Mouse (Mus musculus) heart, embryonic 11.5 days (tissue): ENCODE results near the gene Kbtbd6. TPM values are rescaled to one million over a fixed set of nuclear protein-coding genes. Genes with fewer than 3 reads are reported as not detected.
A peak's percentile ranks its signal among the peaks of the same experiment; 100 is the strongest.
"Not testable (repeated sequence)": the region's sequence is repeated elsewhere in the genome, so short reads cannot be mapped to it uniquely, and the experiment has no call there.

Source experiments
- ATAC-seq: fragments of 200-750 bp; cut with Nextera tagmentation; replicated peaks from 2 replicates; pipeline ENCODE4 v1.8.0; 2017; ENCODE audit warnings: moderate library complexity; ENCODE audit not compliant: insufficient number of reproducible peaks, low FRiP score, low TSS enrichment
- H3K27ac ChIP-seq: fragments of 300-500 bp; sonication (generic); 2 replicates; pipeline ENCODE4 v1.5.1; 2014; ENCODE audit warnings: mild to moderate bottlenecking, low read depth, low read length
- H3K27me3 ChIP-seq: fragments of 300-500 bp; sonication (generic); 2 replicates; pipeline ENCODE4 v1.6.1; 2014; ENCODE audit warnings: mild to moderate bottlenecking, low read length, mixed read lengths; ENCODE audit not compliant: control insufficient read depth, insufficient read depth
- H3K36me3 ChIP-seq: fragments of 300-500 bp; sonication (generic); 2 replicates; pipeline ENCODE4 v1.6.1; 2014; ENCODE audit warnings: mild to moderate bottlenecking, low read length, moderate library complexity, mixed read lengths; ENCODE audit not compliant: control insufficient read depth, insufficient read depth
- H3K4me1 ChIP-seq: fragments of 300-500 bp; sonication (generic); 2 replicates; pipeline ENCODE4 v1.6.1; 2014; ENCODE audit warnings: low read length; ENCODE audit not compliant: control insufficient read depth, insufficient read depth
- H3K4me2 ChIP-seq: fragments of 300-500 bp; sonication (generic); 2 replicates; pipeline ENCODE4 v1.6.1; 2014; ENCODE audit warnings: mild to moderate bottlenecking, moderate library complexity
- H3K4me3 ChIP-seq: fragments of 300-500 bp; sonication (generic); 2 replicates; pipeline ENCODE4 v1.5.1; 2014; ENCODE audit warnings: low read depth, low read length
- H3K9ac ChIP-seq: fragments of 300-500 bp; sonication (generic); 2 replicates; pipeline ENCODE4 v1.6.1; 2014; ENCODE audit warnings: mild to moderate bottlenecking, low read depth, low read length, moderate library complexity
- H3K9me3 ChIP-seq: fragments of 300-500 bp; sonication (generic); replicated peaks from 2 replicates; pipeline ENCODE4 v1.6.1; 2016; ENCODE audit warnings: low read length; ENCODE audit not compliant: control insufficient read depth
- WGBS: fragments of 180-500 bp; shearing (Covaris S2); extraction: QIAGEN DNeasy Blood & Tissue Kit; methylation state at CpG from one replicate; pipeline ENCODE4 v1.1.7; 2014; ENCODE audit not compliant: insufficient replicate concordance; 5-methylcytosine and 5-hydroxymethylcytosine counted together
- polyA plus RNA-seq: library from polyadenylated mRNA; unstranded; fragments of >200 nt; fragmentation: Nextera tagmentation; extraction: Ambion mirVana; gene quantifications from 2 replicates; pipeline ENCODE4 v1.2.1, GENCODE M21; 2014

Kbtbd6 gene
- polyA plus RNA-seq: 2.5 and 3.2 TPM in 2 replicates

DNA sequence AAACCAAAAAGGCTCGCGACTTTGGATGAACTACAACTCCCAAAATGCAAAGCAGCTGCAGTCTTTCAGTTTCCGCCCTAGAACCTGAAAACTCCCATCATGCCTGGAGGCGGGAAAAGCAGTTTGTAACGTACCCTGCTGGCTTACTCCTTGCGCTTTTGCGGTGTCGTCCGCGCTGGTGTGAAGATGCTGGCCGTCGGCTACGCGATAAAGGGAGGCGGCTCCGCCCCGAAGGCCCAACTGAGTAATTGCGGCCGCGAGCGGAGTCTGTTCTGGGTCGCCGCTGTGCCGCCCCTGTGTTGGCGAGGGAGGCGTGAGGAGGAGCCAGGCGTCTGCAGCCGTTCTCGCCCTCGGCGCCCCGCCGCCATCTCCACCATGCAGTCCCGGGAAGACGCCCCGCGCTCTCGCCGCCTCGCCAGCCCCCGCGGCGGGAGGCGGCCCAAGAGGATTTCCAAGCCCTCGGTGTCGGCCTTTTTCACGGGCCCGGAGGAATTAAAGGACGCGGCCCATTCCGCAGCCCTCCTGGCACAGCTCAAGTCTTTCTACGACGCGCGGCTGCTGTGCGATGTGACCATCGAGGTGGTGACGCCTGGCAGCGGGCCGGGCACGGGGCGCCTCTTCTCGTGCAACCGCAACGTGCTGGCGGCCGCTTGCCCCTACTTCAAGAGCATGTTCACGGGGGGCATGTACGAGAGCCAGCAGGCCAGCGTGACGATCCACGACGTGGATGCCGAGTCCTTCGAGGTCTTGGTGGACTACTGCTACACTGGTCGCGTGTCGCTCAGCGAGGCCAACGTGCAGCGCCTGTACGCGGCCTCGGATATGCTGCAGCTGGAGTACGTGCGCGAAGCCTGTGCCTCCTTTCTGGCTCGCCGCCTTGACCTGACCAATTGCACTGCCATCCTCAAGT lies at the start of gene Kbtbd6:
Kbtbd6 (plus strand) TSS at position 155 of the 910 bp plus-strand sequence.
- WGBS: 10% methylated on average over 39 of the region's 89 CpGs
- peak within 1 kb of the TSS; percentile 58 for H3K4me2 ChIP-seq
- 0 out of 2 replicates have a peak within 1 kb of the TSS, but pooled peaks have one; percentile 11 for H3K27ac ChIP-seq
- not testable (repeated sequence) for H3K27me3 ChIP-seq, H3K36me3 ChIP-seq, H3K4me1 ChIP-seq, H3K9me3 ChIP-seq
- H3K4me3 ChIP-seq: peak within 1 kb of the TSS; percentile 45
- ATAC-seq: peak; percentile 81
- peak within 1 kb of the TSS; percentile 56; the same call in 1 of the 2 replicates for H3K9ac ChIP-seq

DNA sequence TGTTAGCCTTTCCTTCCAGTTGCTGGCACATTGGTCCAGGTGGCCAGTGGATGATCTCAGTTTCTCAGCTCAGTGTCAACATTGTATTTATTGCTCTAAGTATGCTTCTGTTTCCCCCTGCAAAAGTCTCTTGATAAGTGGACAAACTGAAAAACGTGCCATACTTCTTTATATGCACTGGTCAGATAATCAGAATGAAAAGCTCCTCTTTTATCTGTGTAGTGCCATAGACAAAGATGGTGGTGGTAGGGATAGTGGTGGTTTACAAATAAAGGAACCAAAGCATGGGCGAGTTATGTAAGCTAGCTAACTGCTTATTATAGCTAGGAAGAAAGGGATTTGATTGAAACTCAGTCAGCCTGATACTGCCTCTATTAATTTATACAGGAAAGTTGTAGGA lies 44.0 kb upstream of the Kbtbd6 start:
- no peak overlapping the region for H3K4me2 ChIP-seq
- no peaks in the 10 kb centered on the region for H3K4me1 ChIP-seq
- no peaks in the 10 kb centered on the region for H3K27me3 ChIP-seq
- 71% methylated on average over 2 of the region's 2 CpGs for WGBS
- peaks cover 4% of the 10 kb centered on the region; the same call in 1 of the 2 replicates for H3K36me3 ChIP-seq
- no peak overlapping the region for H3K9ac ChIP-seq
- no peak overlapping the region for H3K4me3 ChIP-seq
- no peak for ATAC-seq
- H3K27ac ChIP-seq: no peak overlapping the region
- H3K9me3 ChIP-seq: no peaks in the 10 kb centered on the region

DNA sequence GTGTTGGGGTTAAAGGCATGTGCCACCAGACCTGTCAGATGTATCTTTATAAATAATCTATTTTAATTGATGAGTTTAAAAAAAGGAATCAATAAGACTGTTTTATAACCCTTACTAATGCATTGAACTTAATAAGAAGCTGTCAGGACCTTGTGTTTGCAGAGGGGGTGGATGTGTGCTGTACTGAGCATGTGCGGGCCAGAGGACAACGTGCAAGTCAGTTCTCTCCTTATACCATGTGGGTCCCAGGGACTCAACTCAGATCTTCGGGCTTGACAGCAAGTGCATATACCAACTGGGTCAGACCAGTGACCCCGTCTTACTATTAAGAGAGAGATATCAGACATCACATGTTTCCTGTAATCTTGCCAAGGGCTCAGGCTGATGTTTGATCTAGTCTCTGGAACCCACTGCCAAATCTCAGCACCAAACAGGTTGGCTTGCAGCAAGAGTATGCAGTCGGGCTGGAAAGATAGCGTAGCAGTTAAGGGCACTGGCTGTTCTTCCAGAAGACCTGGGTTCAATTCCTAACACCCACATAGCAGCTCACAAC lies 42.3 kb upstream of the Kbtbd6 start:
- no peaks in the 10 kb centered on the region for H3K27me3 ChIP-seq
- H3K4me2 ChIP-seq: no peak overlapping the region
- no peaks in the 10 kb centered on the region for H3K4me1 ChIP-seq
- H3K27ac ChIP-seq: no peak overlapping the region
- 83% methylated on average over 6 of the region's 6 CpGs for WGBS
- no peak overlapping the region for H3K9ac ChIP-seq
- H3K9me3 ChIP-seq: no peaks in the 10 kb centered on the region
- no peak for ATAC-seq
- H3K4me3 ChIP-seq: no peak overlapping the region
- H3K36me3 ChIP-seq: peaks cover 4% of the 10 kb centered on the region; the same call in 1 of the 2 replicates

DNA sequence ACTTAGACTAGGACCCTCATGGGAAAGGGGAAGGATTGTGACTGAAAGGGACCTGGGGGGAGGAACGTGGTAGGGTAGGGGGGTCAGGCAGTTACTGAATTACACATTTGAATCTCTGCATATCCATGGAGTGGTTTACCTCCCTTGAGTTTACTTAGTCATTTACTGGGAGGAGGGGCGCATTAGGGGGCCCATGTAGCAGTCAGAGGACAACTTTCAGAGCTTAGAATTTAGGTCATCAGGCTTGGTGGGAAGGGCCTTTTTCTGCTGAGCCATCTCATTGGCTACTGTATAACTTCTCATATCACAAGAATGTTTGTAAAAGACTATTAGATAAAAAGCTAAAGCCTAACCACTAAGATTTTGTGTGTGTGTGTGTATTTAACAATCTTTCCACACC lies 41.0 kb upstream of the Kbtbd6 start:
- Histone ChIP-seq H3K4me2 (no peak overlapping the region), H3K27ac (no peak overlapping the region), H3K9ac (no peak overlapping the region), H3K9me3 (no peaks in the 10 kb centered on the region), H3K4me3 (no peak overlapping the region), H3K36me3 (peaks cover 4% of the 10 kb centered on the region; the same call in 1 of the 2 replicates), H3K27me3 (no peaks in the 10 kb centered on the region), H3K4me1 (no peaks in the 10 kb centered on the region)
- WGBS: 64% methylated on average over 2 of the region's 2 CpGs
- ATAC-seq: no peak

DNA sequence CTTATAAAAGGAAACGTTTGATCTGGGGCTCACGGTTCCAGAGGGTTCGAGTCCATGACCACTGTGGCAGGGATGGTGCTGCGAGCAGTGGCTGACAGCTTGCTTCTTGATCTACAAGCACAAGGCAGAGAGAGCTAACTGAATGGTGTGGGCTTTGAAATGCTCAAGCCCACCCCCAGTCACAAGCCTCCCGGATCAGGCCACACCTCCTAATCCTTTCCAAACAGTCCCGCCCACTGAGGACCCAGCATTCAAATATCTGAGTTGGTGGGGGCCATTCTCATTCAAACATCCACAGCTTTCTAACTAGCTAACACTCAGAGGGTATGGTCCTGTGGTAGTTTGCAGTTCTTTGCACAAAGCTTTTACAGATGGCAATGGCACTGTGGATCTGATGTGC lies 38.5 kb upstream of the Kbtbd6 start:
- Histone ChIP-seq H3K4me1 (no peaks in the 10 kb centered on the region), H3K9me3 (no peaks in the 10 kb centered on the region), H3K27ac (no peak overlapping the region), H3K9ac (no peak overlapping the region), H3K36me3 (peaks cover 4% of the 10 kb centered on the region; the same call in 1 of the 2 replicates), H3K27me3 (no peaks in the 10 kb centered on the region), H3K4me2 (no peak overlapping the region), H3K4me3 (no peak overlapping the region)
- WGBS: 82% methylated on average over 6 of the region's 6 CpGs
- ATAC-seq: no peak

DNA sequence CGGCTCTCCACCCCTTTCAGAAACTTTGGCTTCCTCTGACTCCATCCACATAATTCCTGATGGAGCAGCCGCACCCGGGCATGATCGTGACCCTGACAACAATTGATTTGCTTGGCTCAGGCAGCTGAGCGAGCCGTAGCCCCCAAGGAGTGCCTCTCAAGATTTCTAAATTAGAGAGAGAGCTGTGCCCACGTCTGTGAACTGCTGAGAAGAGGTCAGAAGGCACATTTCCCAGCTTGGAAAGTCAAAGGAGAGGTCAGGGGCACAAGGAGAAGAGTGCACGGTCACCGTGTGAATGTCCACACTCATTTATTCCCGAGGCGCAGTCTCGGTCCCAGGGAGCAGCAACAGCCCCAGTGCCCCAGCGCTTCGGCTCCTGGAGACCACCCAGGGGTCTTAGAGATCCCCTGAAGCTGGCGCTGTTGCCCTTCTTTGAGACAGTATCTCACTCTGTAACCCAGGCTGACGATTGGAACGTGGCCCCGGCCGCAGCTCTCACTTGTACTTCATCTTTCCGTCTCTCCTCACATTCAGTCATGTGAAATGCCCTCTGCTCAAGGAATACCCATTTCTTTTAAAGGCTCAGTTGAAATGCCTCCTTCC lies 31.5 kb upstream of the Kbtbd6 start:
- H3K36me3 ChIP-seq: no peaks in the 10 kb centered on the region
- ATAC-seq: no peak
- no peaks in the 10 kb centered on the region for H3K9me3 ChIP-seq
- no peaks in the 10 kb centered on the region for H3K27me3 ChIP-seq
- H3K4me2 ChIP-seq: no peak overlapping the region
- no peak overlapping the region for H3K9ac ChIP-seq
- no peak overlapping the region for H3K27ac ChIP-seq
- WGBS: 67% methylated on average over 20 of the region's 20 CpGs
- no peaks in the 10 kb centered on the region for H3K4me1 ChIP-seq
- no peak overlapping the region for H3K4me3 ChIP-seq

DNA sequence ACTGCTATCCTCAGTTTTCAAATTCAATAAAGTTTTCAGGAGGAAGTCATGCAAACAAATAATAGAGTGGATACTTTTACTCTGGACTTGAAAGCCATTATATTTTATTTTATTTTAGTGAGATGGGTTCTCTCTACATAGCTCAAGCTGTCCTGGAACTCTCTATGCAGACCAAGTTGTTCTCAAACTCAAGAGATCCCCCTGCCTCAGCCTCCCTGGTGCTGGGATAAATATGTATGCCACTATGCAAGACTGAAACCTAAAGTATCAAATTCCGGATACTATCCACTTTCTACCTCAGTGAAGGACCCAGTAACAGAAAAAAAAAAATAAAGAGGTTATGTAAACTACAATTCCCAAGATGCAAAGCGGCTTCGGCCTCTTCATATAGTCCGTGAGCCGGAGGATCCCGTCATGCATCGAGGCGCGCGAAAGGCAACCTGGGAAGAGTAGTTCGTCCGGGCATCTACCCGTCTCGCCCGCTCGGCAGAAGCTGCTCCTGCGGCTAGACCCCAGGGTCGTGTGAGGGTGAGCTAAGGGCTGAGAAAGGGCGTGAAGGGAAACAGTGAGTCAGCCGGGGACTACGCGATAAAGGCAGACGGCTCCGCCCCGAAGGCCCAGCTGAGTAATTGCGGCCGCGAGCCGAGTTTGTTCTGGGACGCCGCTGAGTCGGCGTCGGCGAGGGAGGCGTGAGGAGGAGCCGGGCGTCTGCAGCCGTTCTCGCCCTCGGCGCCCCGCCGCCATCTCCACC lies 25.5 kb upstream of the Kbtbd6 start, which contains the start of gene Kbtbd7:
Kbtbd7 (plus strand) TSS at position 533 of the 751 bp plus-strand sequence.
- no peaks in the 10 kb centered on the region for H3K36me3 ChIP-seq
- peak; percentile 98 for ATAC-seq
- under 1% methylated on average over 38 of the region's 44 CpGs for WGBS
- peak within 1 kb of the TSS; percentile 46 for H3K4me3 ChIP-seq
- peak within 1 kb of the TSS; percentile 58 for H3K4me2 ChIP-seq
- H3K4me1 ChIP-seq: no peaks in the 10 kb centered on the region
- H3K9ac ChIP-seq: peak within 1 kb of the TSS; percentile 63; the same call in 1 of the 2 replicates
- H3K27me3 ChIP-seq: no peaks in the 10 kb centered on the region
- H3K9me3 ChIP-seq: no peaks in the 10 kb centered on the region
- peak within 1 kb of the TSS; percentile 90 for H3K27ac ChIP-seq
